13 mouse cellular contexts compared by ENCODE assay signal in genomic region chr3:95521168-95521567, GRCm38 (mm10). TPM values are rescaled to one million over a fixed set of nuclear protein-coding genes. Genes with fewer than 3 reads are reported as not detected.
DNase-seq lines count a peak whose midpoint lies in the region; ATAC-seq and TF ChIP-seq lines count a peak whose summit lies in the region.
"Had no signal": no experiment of that assay in that cellular context is flagged by ENCODE, and none has a peak within 500 bp of the region (broad histone marks: within the 10 kb centered on the region; RNA-seq: fewer than 3 reads in every experiment).

No protein-coding gene starts in this region.

- no peaks in the 10 kb centered on the region for H3K27me3 ChIP-seq in ES-Bruce4 (ENCODE audit: control insufficient read depth, insufficient read depth, low read length, poor library complexity, severe bottlenecking)
- H3K27me3 ChIP-seq in megakaryocyte, embryonic 14.5 days (replicated peaks) = peaks cover 20% of the 10 kb centered on the region
- no peaks in the 10 kb centered on the region for H3K27me3 ChIP-seq in midbrain, embryonic 15.5 days (replicated peaks)
- H3K27me3 ChIP-seq: embryonic facial prominence, embryonic 15.5 days; limb, embryonic 13.5 days had no signal

- DNase-seq in layer of hippocampus, adult 11-12 months (ENCODE audit: low spot score) = peak; percentile 25
- no peak for DNase-seq in layer of hippocampus, postnatal 25 days (ENCODE audit: extremely low spot score in 1 of 2, low spot score in 1 of 2)
- peak; percentile 36 for DNase-seq in induced T-regulatory cell, adult 2 months (ENCODE audit: low read depth)
- no peak for DNase-seq in gastrocnemius, postnatal 14 days
- DNase-seq: cerebellum, adult 2 months; kidney, postnatal 36 days had no signal

- H3K36me3 ChIP-seq in ES-Bruce4 (ENCODE audit: control insufficient read depth, insufficient read depth, low read length, poor library complexity, severe bottlenecking) = no peaks in the 10 kb centered on the region
- H3K36me3 ChIP-seq in megakaryocyte, embryonic 14.5 days (replicated peaks; ENCODE audit: low read length) = no peaks in the 10 kb centered on the region
- H3K36me3 ChIP-seq in midbrain, embryonic 15.5 days (replicated peaks) = no peaks in the 10 kb centered on the region
- H3K36me3 ChIP-seq: embryonic facial prominence, embryonic 15.5 days; hindbrain, embryonic 10.5 days; limb, embryonic 13.5 days had no signal

- TF ChIP-seq CTCF in ES-Bruce4 (IDR thresholded peaks at IDR 0.05; ENCODE audit: low read depth, low read length) = no peak

- peak overlapping the region; percentile 29 for H3K27ac ChIP-seq in ES-Bruce4 (ENCODE audit: insufficient read depth, low read length)
- no peak overlapping the region for H3K27ac ChIP-seq in midbrain, embryonic 15.5 days
- H3K27ac ChIP-seq: embryonic facial prominence, embryonic 15.5 days; hindbrain, embryonic 10.5 days; limb, embryonic 13.5 days had no signal

- no peak overlapping the region for H3K4me2 ChIP-seq in midbrain, embryonic 15.5 days
- H3K4me2 ChIP-seq: embryonic facial prominence, embryonic 15.5 days; limb, embryonic 13.5 days had no signal

- intact Hi-C loops in gastrocnemius, postnatal 14 days (cut with DNase I; ENCODE audit: low total_unique reads) = loop anchor here (10.0 kb wide), 1 partner anchor 184 kb away; no protein-coding TSS in a partner anchor

- H3K4me1 ChIP-seq in ES-Bruce4 (ENCODE audit: control insufficient read depth, insufficient read depth, low read length) = peaks cover 7% of the 10 kb centered on the region
- peaks cover 64% of the 10 kb centered on the region for H3K4me1 ChIP-seq in megakaryocyte, embryonic 14.5 days
- H3K4me1 ChIP-seq in midbrain, embryonic 15.5 days = no peaks in the 10 kb centered on the region
- H3K4me1 ChIP-seq: hindbrain, embryonic 10.5 days had no signal

- WGBS in midbrain, embryonic 15.5 days = 93% methylated on average over 10 of the region's 10 CpGs

- no peak for TF ChIP-seq EP300 in ES-Bruce4 (IDR thresholded peaks at IDR 0.05; ENCODE audit: insufficient read depth, low read depth, low read length)

- H3K4me3 ChIP-seq in ES-Bruce4 (ENCODE audit: low read depth, low read length) = no peak overlapping the region
- H3K4me3 ChIP-seq in megakaryocyte, embryonic 14.5 days (replicated peaks) = peak overlapping the region; percentile 33
- no peak overlapping the region for H3K4me3 ChIP-seq in midbrain, embryonic 15.5 days
- H3K4me3 ChIP-seq: embryonic facial prominence, embryonic 15.5 days; hindbrain, embryonic 10.5 days; limb, embryonic 13.5 days had no signal

- no peak for TF ChIP-seq POLR2A in ES-Bruce4 (IDR thresholded peaks at IDR 0.05; ENCODE audit: insufficient read depth, low read length)

- ATAC-seq in erythroid progenitor cell, adult 5-6 weeks (replicated peaks; ENCODE audit: low FRiP score, poor library complexity, severe bottlenecking) = no peak
- ATAC-seq in midbrain, embryonic 15.5 days (replicated peaks) = no peak

- H3K9me3 ChIP-seq in ES-Bruce4 (replicated peaks; ENCODE audit: control insufficient read depth, insufficient read depth, low read length, poor library complexity, severe bottlenecking) = no peaks in the 10 kb centered on the region
- no peaks in the 10 kb centered on the region for H3K9me3 ChIP-seq in megakaryocyte, embryonic 14.5 days
- H3K9me3 ChIP-seq in midbrain, embryonic 15.5 days = no peaks in the 10 kb centered on the region
- H3K9me3 ChIP-seq: embryonic facial prominence, embryonic 15.5 days; hindbrain, embryonic 10.5 days; limb, embryonic 13.5 days had no signal

- no peak overlapping the region for H3K9ac ChIP-seq in ES-Bruce4 (ENCODE audit: low read depth, poor library complexity, severe bottlenecking)
- no peak overlapping the region for H3K9ac ChIP-seq in midbrain, embryonic 15.5 days
- H3K9ac ChIP-seq: embryonic facial prominence, embryonic 15.5 days; limb, embryonic 13.5 days had no signal

RNA-seq across cellular contexts. Expression of gene Ctss, which starts 5.4 kb away (rescaled TPM):
- 10 to 100 TPM; 56.8 to 65.8 TPM for total RNA-seq in layer of hippocampus, postnatal 25 days (2021)
- not detected in 2 replicates for polyA plus RNA-seq in ES-Bruce4 (2011; ENCODE audit: insufficient read depth, insufficient read length, low read depth, missing spikeins)
- 3.5 and 24.7 TPM in 2 replicates for polyA plus RNA-seq in megakaryocyte, embryonic 14.5 days (2012; ENCODE audit: insufficient read depth, low replicate concordance)
- total RNA-seq in gastrocnemius, postnatal 14 days (2021) = 1 to 10 TPM; 3.5 to 3.8 TPM
- 97.3 and 108 TPM in 2 replicates for total RNA-seq in erythroid progenitor cell, adult 5-6 weeks (2015; ENCODE audit: low replicate concordance)
- total RNA-seq in erythroid progenitor cell, adult 5-6 weeks (2017; ENCODE audit: low replicate concordance) = 104 and 120 TPM in 2 replicates
- polyA plus RNA-seq in midbrain, embryonic 15.5 days (2015; fragmentation: Nextera tagmentation; extraction: Ambion mirVana) = 11.1 and 12.9 TPM in 2 replicates

RNA-seq across cellular contexts. Expression of gene Ctsk, which starts 22.1 kb away (rescaled TPM):
- total RNA-seq in layer of hippocampus, postnatal 25 days (2021) = 1 to 10 TPM; 3.5 to 4.2 TPM
- not detected in 2 replicates for polyA plus RNA-seq in ES-Bruce4 (2011; ENCODE audit: insufficient read depth, insufficient read length, low read depth, missing spikeins)
- polyA plus RNA-seq in megakaryocyte, embryonic 14.5 days (2012; ENCODE audit: insufficient read depth, low replicate concordance) = not detected in 2 replicates
- total RNA-seq in gastrocnemius, postnatal 14 days (2021) = 10 to 100 TPM; 19.3 to 21.5 TPM
- 3.4 TPM in 1 of 2 replicates, not detected in the other for total RNA-seq in erythroid progenitor cell, adult 5-6 weeks (2015; ENCODE audit: low replicate concordance)
- total RNA-seq in erythroid progenitor cell, adult 5-6 weeks (2017; ENCODE audit: low replicate concordance) = not detected in 2 replicates
- 6.5 and 8.0 TPM in 2 replicates for polyA plus RNA-seq in midbrain, embryonic 15.5 days (2015; fragmentation: Nextera tagmentation; extraction: Ambion mirVana)

RNA-seq across cellular contexts. Expression of gene Hormad1, which starts 38.3 kb away (rescaled TPM):
- not detected for total RNA-seq in layer of hippocampus, postnatal 25 days (2021)
- 4.6 and 5.0 TPM in 2 replicates for polyA plus RNA-seq in ES-Bruce4 (2011; ENCODE audit: insufficient read depth, insufficient read length, low read depth, missing spikeins)
- polyA plus RNA-seq in megakaryocyte, embryonic 14.5 days (2012; ENCODE audit: insufficient read depth, low replicate concordance) = not detected in 2 replicates
- total RNA-seq in gastrocnemius, postnatal 14 days (2021) = not detected
- not detected in 2 replicates for total RNA-seq in erythroid progenitor cell, adult 5-6 weeks (2015; ENCODE audit: low replicate concordance)
- total RNA-seq in erythroid progenitor cell, adult 5-6 weeks (2017; ENCODE audit: low replicate concordance) = not detected in 2 replicates
- polyA plus RNA-seq in midbrain, embryonic 15.5 days (2015; fragmentation: Nextera tagmentation; extraction: Ambion mirVana) = not detected in 2 replicates
- polyA plus RNA-seq: cerebellum, adult 2 months; embryonic facial prominence, embryonic 15.5 days; hindbrain, embryonic 10.5 days; limb, embryonic 13.5 days had no signal

Comparison
In these comparisons a context has a peak if more than half of its experiments do, and no peak if none do; other contexts are left out.
1. DNase-seq: peak in layer of hippocampus, adult 11-12 months (single experiment) and induced T-regulatory cell, adult 2 months (single experiment); none in layer of hippocampus, postnatal 25 days (0 of 2) and gastrocnemius, postnatal 14 days (single experiment).
2. RNA of gene Ctss, which starts 5.4 kb away (total RNA-seq): 97.3 to 120 TPM in erythroid progenitor cell, adult 5-6 weeks and 56.8 to 65.8 TPM in layer of hippocampus, postnatal 25 days; 3.5 to 3.8 TPM in gastrocnemius, postnatal 14 days; every median in the first group is over 10 times any median in the second.